Mouse (Mus musculus): ENCODE measurements around the gene Ina.
"Not testable (repeated sequence)": the region's sequence is repeated elsewhere in the genome, so short reads cannot be mapped to it uniquely, and the experiment has no call there.

The Ina gene

DNA sequence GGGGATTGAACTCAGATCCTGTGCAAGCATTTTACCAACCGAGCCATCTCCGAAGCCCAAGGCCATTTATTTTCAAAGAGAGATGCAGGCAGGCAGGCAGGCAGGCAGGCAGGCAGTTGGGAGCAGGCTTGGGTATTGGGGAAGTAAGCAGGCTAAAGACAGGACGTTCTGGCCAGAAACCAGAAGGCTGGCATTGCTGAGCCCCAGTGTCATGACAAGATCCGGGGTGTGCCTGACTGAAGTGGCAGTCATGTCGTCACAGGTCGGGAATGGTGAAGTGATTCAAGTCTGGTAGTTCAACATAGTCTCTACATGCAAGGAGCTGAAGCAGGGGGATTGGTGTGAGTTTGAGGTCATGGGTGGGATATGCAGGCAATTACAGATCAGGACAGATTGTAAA is 26.9 kb upstream of the Ina start:
- DNase-seq = no peak

DNA sequence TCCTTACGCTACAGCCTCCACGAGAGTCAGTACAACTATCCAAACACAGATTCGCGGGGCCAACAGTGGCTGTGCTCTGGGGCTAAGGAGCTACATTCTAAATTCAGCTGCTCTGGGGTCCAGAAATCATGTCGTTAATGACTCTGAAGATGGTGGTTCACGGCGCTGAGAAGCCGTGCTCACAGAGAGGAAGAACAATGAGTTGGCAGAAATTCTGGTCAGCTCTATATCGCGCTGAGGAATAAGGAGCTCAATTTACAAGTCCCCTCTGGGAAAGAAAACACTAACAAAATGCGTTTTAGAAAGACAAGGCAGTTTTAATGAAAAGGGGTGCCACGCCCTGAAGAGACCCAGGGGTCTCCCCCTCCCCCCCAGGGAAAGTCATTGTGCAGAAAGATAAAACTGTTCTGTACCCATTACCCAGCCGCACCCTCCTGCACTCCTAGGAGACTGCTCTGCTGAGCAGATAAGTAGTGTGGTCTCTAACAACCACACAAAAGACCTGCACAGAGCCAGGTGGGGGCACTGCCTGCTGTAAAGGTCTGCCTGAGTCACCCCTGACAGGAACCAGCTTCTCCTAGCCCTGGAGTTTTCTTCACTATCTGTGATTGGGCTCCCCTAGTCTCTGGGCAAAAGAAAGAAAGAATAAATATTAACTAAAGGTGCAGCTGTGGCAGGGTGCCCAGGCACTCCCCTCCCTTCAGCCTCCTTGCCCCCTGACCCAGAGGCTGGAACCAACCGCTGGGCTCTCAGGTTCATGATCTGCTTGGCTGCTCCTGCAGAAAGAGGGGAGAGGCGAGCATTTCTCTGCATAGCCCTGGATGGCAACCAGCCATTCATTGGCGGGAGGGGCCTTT is 26.0 kb upstream of the Ina start:
- no peak for DNase-seq

GRCm38 (mm10) chr19:46989479-46990152 is 24.9 kb upstream of the Ina start:
- no peak for DNase-seq

GRCm38 (mm10) chr19:46990153-46990518 is 24.4 kb upstream of the Ina start:
- DNase-seq = no peak

DNA sequence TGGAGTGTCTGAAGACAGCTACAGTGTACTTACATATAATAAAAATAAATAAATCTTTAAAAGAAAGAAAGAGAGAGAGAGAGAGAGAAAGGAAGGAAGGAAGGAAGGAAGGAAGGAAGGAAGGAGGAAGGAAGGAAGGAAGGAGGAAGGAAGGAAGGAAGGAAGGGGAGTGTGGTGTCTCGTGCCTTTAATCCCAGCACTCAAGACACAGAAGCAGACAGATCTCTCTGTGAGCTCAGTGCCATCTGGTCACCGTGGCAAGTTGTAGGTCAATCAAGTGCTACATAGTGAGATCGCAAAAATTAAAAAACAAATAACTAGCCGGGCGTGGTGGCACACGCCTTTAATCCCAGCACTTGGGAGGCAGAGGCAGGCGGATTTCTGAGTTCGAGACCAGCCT is 23.9 kb upstream of the Ina start:
- DNase-seq = peak in 1 of 2 experiments; percentile 38

- DNase-seq = peak; percentile 88 to 95
Measured at GRCm38 (mm10) chr19:46991145-46991544, 23.4 kb upstream of the Ina start.

DNA sequence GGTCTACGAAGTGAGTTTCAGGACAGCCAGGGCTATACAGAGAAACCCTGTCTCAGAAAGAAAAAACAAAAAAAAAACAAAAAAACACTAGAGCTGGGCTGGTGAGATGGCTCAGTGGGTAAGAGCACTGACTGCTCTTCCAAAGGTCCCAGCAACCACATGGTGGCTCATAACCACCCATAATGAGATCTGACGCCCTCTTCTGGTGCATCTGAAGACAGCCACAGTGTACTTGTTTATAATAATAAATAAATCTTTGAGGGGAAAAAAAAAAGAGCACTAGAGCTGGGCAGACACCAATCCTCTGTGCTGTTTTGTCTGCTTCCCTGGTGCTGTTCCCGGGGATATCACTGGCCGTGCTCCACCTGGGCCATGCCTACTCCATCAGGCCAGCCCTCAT is 22.2 kb upstream of the Ina start:
- not testable (repeated sequence) for DNase-seq

GRCm38 (mm10) chr19:46996095-46996494 is 18.4 kb upstream of the Ina start:
- peak in 1 of 2 experiments; percentile 24 for DNase-seq

- DNase-seq = peak in 1 of 2 experiments; percentile 44
Measured at GRCm38 (mm10) chr19:46998168-46998870, 16.2 kb upstream of the Ina start.

- no peak for DNase-seq
Measured at GRCm38 (mm10) chr19:46998953-46999352, 15.5 kb upstream of the Ina start.

GRCm38 (mm10) chr19:46999753-47000152 is 14.7 kb upstream of the Ina start:
- no peak for DNase-seq

- DNase-seq = not testable (repeated sequence)
Measured at GRCm38 (mm10) chr19:47000357-47000756, 14.1 kb upstream of the Ina start.

GRCm38 (mm10) chr19:47003742-47004511 is 10.6 kb upstream of the Ina start:
- no peak for DNase-seq

DNA sequence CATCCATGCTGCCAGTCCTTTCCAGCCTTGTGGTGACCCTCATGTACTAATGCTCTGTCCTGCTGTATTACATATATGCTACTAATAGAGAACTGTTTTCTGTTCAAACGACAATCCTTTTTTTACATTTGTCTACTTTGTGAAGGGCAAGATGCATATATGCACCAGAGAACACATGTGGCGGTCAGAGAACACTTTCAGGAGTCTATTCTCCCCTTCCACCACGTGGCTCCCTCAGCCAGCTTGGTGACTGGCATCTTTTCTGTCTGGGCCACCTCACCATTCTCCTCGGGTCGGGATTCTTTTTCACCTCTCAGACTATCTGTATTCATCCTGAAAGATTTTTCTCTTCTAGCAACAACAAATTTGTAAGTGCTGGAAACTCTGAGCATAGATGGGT is 8.6 kb upstream of the Ina start:
- no peak for DNase-seq

DNA sequence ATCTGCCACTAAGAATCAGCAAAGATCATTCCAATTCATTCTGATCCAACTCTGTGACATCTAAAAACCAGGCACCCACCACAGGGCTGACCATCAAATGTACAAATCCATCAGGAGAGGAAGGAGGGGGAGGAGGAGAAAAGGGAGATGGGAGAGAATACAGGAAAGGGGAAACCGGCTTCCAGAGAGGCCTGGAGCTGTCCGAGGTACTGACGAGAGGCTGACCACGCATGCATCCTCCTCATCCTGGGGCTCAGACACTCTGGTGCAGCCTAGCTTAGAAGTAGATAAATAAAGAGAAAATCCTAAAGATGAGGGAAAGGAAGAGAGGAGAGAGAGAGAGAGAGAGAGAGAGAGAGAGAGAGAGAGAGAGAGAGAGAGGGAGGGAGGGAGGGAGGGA is 8.2 kb upstream of the Ina start:
- DNase-seq = no peak

DNA sequence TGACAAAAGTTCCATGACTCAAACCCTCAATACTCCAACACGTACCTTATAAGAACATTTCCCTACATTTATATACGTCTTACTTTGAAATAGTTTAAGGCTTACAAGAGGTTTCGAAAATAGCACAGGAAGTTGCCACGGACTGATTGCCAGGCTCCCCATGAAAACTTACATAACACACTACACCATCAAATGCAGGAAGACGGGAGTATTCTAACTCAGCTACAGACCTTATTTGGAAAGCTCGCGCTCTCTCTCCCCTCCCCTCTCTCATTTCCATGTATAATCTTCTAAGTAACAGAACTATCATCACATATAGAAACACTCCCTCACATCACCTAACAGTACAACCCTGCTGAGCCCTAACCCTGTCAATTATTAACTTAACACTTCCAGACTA is 5.1 kb upstream of the Ina start:
- no peak for DNase-seq

DNA sequence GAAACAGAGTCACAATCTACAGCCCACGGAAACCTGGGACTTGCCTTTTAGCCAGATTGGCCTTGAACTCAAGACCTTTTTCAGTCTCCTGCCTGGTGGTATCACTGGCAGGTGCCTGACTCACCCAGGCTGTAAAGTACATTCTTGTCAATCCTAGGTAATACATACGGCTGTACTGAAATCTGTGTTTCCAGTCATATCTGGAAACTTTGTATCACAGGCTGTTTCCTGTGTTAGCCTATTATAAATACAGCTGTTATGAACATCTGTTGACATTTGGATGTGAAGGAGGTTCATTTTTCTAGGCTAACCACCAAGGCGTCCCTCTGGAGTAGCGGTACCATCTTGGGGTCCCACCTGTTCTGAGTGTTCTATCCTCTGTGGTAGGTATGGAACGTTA is 4.6 kb upstream of the Ina start:
- no peak for DNase-seq

GRCm38 (mm10) chr19:47012521-47013130 is 1.9 kb upstream of the Ina start:
- DNase-seq = no peak

DNA sequence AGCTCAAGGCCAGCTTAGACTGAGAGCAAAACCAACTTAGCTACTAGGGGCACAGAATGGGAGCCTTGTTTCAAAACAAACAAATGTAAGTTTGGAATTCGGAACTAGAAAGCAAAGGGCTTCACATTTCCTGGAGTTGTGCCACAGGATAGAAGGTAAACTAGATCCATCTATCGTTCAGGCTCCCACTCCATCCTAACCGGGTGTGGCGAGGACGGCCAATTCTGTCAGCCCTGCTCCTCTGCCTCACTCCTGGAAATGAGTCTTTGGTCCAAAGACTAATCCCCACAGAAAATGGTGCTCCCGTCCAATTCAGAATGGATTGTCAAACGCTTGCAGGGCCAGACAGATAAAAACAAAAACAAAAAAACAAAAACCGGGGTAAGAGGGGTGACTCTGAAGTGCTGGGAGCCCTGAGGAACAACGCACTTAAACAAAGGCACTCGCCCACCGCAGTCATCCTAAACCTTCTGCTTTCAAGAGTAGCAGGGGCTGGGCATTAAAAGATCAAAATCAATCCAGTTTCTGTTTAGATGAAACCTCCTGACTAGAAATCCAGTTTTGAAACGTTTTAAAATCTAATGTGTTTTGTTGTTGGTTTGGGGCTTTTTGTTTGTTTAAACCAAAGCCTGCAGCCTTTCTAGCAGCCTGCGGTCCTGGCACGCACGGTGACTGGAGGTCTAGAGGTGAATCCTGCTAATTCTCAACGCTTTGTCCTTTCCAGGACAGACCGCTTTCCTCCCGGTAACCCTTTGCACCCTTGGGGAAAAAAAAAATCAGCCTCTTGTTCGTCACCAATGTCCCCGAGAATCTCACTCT is 949 bp upstream of the Ina start:
- no peak for DNase-seq

DNA sequence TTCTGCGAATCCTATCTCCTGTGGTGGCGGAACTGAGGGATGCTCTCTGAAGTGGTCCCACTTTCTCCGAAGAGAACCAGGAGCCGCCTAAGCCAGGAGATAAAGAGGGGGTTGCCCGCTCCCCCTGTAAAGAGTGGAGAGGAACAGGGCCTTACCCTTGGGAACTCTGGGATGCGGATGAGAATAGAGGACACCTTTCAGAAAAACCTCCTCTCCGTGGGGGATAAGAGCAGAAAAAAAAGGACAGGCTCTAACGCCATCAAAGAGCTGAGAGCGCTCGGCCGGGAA is 395 bp upstream of the Ina start:
- no peak for DNase-seq

DNA sequence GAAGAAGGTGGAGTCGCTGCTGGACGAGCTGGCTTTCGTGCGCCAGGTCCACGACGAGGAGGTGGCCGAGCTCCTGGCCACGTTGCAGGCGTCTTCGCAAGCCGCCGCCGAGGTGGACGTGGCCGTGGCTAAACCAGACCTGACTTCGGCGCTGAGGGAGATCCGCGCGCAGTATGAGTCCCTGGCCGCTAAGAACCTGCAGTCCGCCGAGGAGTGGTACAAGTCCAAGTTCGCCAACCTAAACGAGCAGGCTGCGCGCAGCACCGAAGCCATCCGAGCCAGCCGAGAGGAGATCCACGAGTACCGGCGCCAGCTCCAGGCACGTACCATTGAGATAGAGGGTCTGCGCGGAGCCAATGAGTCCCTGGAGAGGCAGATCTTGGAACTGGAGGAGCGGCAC is 898 bp downstream of the Ina start:
- DNase-seq = no peak

- DNase-seq = no peak
Measured at GRCm38 (mm10) chr19:47015965-47016364, 1.5 kb downstream of the Ina start.

Measured in cerebellum, postnatal 36 days (tissue).